Mouse (Mus musculus) forebrain, embryonic 14.5 days (tissue): ENCODE measurements at regions not wholly inside any gene's neighbourhood (a gene's known extent, or its start where the extent isn't known, plus 50 kb on each side); places are given as distances from the start of the nearest gene placed in this dataset.

Experiments used
- ATAC-seq: fragments of 200-750 bp; cut with Nextera tagmentation; 2 replicates; pipeline ENCODE4 v1.8.0; 2017; ENCODE audit warnings: mild to moderate bottlenecking, moderate library complexity
- DNase-seq: peaks from one replicate; pipeline ENCODE4 v3.0.0-alpha.2; 2015; ENCODE audit warnings: low spot score
- H3K27ac ChIP-seq: fragments of 300-500 bp; sonication (generic); 2 replicates; pipeline ENCODE4 v1.5.1; 2014; ENCODE audit warnings: low read depth, mild to moderate bottlenecking, control low read depth, low read length, moderate library complexity
- H3K27me3 ChIP-seq: fragments of 300-500 bp; sonication (generic); replicated peaks from 2 replicates; pipeline ENCODE4 v1.6.1; 2014; ENCODE audit warnings: low read length, control low read depth, mixed read lengths; ENCODE audit not compliant: control insufficient read depth, insufficient read depth
- H3K36me3 ChIP-seq: fragments of 300-500 bp; sonication (generic); 2 replicates; pipeline ENCODE4 v1.6.1; 2014; ENCODE audit warnings: low read length, control low read depth; ENCODE audit not compliant: control insufficient read depth, insufficient read depth
- H3K4me1 ChIP-seq: fragments of 300-500 bp; sonication (generic); 2 replicates; pipeline ENCODE4 v1.6.1; 2014; ENCODE audit warnings: antibody characterized with exemption, low read length, control low read depth; ENCODE audit not compliant: control insufficient read depth, insufficient read depth
- H3K4me2 ChIP-seq: fragments of 300-500 bp; sonication (generic); 2 replicates; pipeline ENCODE4 v1.6.1; 2014; ENCODE audit warnings: mild to moderate bottlenecking, control low read depth, low read length
- H3K4me3 ChIP-seq: fragments of 300-500 bp; sonication (generic); 2 replicates; pipeline ENCODE4 v1.5.1; 2014; ENCODE audit warnings: low read depth, low read length, control low read depth
- H3K9ac ChIP-seq: fragments of 300-500 bp; sonication (generic); 2 replicates; pipeline ENCODE4 v1.6.1; 2014; ENCODE audit warnings: mild to moderate bottlenecking, low read length, control low read depth, moderate library complexity
- H3K9me3 ChIP-seq: fragments of 300-500 bp; sonication (generic); replicated peaks from 2 replicates; pipeline ENCODE4 v1.6.1; 2016; ENCODE audit warnings: low read length, control low read depth, mixed read lengths; ENCODE audit not compliant: control insufficient read depth
- WGBS: fragments of 180-500 bp; shearing (Covaris S2); extraction: QIAGEN DNeasy Blood & Tissue Kit; methylation state at CpG from one replicate; pipeline ENCODE4 v1.1.7; 2014; 5-methylcytosine and 5-hydroxymethylcytosine counted together

- DNase-seq = no peak
- no peak overlapping the region for H3K4me3 ChIP-seq
- no peaks in the 10 kb centered on the region for H3K36me3 ChIP-seq
- H3K4me1 ChIP-seq = no peaks in the 10 kb centered on the region
- H3K9ac ChIP-seq = no peak overlapping the region
- H3K27me3 ChIP-seq = no peaks in the 10 kb centered on the region
- no peaks in the 10 kb centered on the region for H3K9me3 ChIP-seq
- no peak for ATAC-seq
- 60% methylated on average over 4 of the region's 4 CpGs for WGBS
- no peak overlapping the region for H3K4me2 ChIP-seq
- no peak overlapping the region for H3K27ac ChIP-seq
Measured at GRCm38 (mm10) chr4:47964630-47965029, 80.3 kb upstream of the Nr4a3 start.

- H3K4me3 ChIP-seq = no peak overlapping the region
- no peak overlapping the region for H3K9ac ChIP-seq
- no peaks in the 10 kb centered on the region for H3K9me3 ChIP-seq
- no peaks in the 10 kb centered on the region for H3K27me3 ChIP-seq
- no peak overlapping the region for H3K27ac ChIP-seq
- no peak for DNase-seq
- WGBS = 93% methylated on average over 4 of the region's 4 CpGs
- no peak for ATAC-seq
- no peak overlapping the region for H3K4me2 ChIP-seq
- H3K4me1 ChIP-seq = no peaks in the 10 kb centered on the region
- no peaks in the 10 kb centered on the region for H3K36me3 ChIP-seq
Measured at GRCm38 (mm10) chr4:47971861-47972260, 73.1 kb upstream of the Nr4a3 start.

- H3K4me2 ChIP-seq = no peak overlapping the region
- 63% methylated on average over 13 of the region's 13 CpGs for WGBS
- DNase-seq = peak; percentile 68
Measured at GRCm38 (mm10) chr4:47979579-47980313, 65.2 kb upstream of the Nr4a3 start.

More at GRCm38 (mm10) chr4:47979579-47980313, 65.2 kb upstream of the Nr4a3 start:
- Histone ChIP-seq H3K9me3 (no peaks in the 10 kb centered on the region), H3K36me3 (no peaks in the 10 kb centered on the region), H3K4me1 (no peaks in the 10 kb centered on the region), H3K27me3 (no peaks in the 10 kb centered on the region), H3K4me3 (no peak overlapping the region), H3K27ac (no peak overlapping the region), H3K9ac (no peak overlapping the region)
- ATAC-seq = no peak
